Mouse (Mus musculus) forebrain, embryonic 12.5 days (tissue): ENCODE data around the gene Kbtbd3. TPM values are rescaled to one million over a fixed set of nuclear protein-coding genes. Genes with fewer than 3 reads are reported as not detected.

ENCODE experiments used
- ATAC-seq: fragments of 200-750 bp; cut with Nextera tagmentation; 2 replicates; pipeline ENCODE4 v1.8.0; 2017; ENCODE audit warnings: moderate TSS enrichment; ENCODE audit not compliant: low FRiP score
- H3K27ac ChIP-seq: fragments of 300-500 bp; sonication (generic); 2 replicates; pipeline ENCODE4 v1.5.1; 2016; ENCODE audit warnings: mild to moderate bottlenecking
- H3K27me3 ChIP-seq: fragments of 300-500 bp; sonication (generic); 2 replicates; pipeline ENCODE4 v1.6.1; 2016; ENCODE audit warnings: mild to moderate bottlenecking
- H3K36me3 ChIP-seq: fragments of 300-500 bp; sonication (generic); replicated peaks from 2 replicates; pipeline ENCODE4 v1.6.1; 2016; ENCODE audit warnings: mild to moderate bottlenecking
- H3K4me1 ChIP-seq: fragments of 300-500 bp; sonication (generic); 2 replicates; pipeline ENCODE4 v1.6.1; 2016
- H3K4me2 ChIP-seq: fragments of 300-500 bp; sonication (generic); 2 replicates; pipeline ENCODE4 v1.6.1; 2016; ENCODE audit warnings: mild to moderate bottlenecking, moderate library complexity
- H3K4me3 ChIP-seq: fragments of 300-500 bp; sonication (generic); replicated peaks from 2 replicates; pipeline ENCODE4 v1.5.1; 2016; ENCODE audit warnings: mild to moderate bottlenecking
- H3K9ac ChIP-seq: fragments of 300-500 bp; sonication (generic); 2 replicates; pipeline ENCODE4 v1.6.1; 2016; ENCODE audit warnings: mild to moderate bottlenecking
- H3K9me3 ChIP-seq: fragments of 300-500 bp; sonication (generic); 2 replicates; pipeline ENCODE4 v1.6.1; 2016
- WGBS: fragments of 180-500 bp; shearing (Covaris S2); methylation state at CpG from one replicate; pipeline ENCODE4 v1.1.7; 2016; 5-methylcytosine and 5-hydroxymethylcytosine counted together
- microRNA-seq: library from miRNA; unstranded; fragments of <30 nt; microRNA quantifications from one replicate; pipeline ENCODE4, GENCODE M21; 2017
- polyA plus RNA-seq: library from polyadenylated mRNA; unstranded; fragments of >200 nt; fragmentation: Nextera tagmentation; extraction: Ambion mirVana; gene quantifications from 2 replicates; pipeline ENCODE4 v1.2.1, GENCODE M21; 2016

Kbtbd3 gene
- polyA plus RNA-seq, 1 experiment from 2014 or later = 8.3 TPM

- WGBS = 92% methylated on average over 6 of the region's 6 CpGs
- Histone ChIP-seq H3K4me2 (no peak overlapping the region), H3K9me3 (no peaks in the 10 kb centered on the region), H3K4me3 (no peak overlapping the region), H3K9ac (no peak overlapping the region), H3K36me3 (no peaks in the 10 kb centered on the region; the same call in 1 of the 2 replicates), H3K4me1 (no peaks in the 10 kb centered on the region), H3K27ac (no peak overlapping the region), H3K27me3 (no peaks in the 10 kb centered on the region)
- ATAC-seq = no peak
Observed at GRCm38 (mm10) chr9:4318939-4319721, 9.5 kb downstream of the Kbtbd3 start.

GRCm38 (mm10) chr9:4353163-4353562 lies 43.5 kb downstream of the Kbtbd3 start:
- no peaks in the 10 kb centered on the region for H3K4me1 ChIP-seq
- H3K27ac ChIP-seq = no peak overlapping the region
- H3K36me3 ChIP-seq = no peaks in the 10 kb centered on the region
- no peak for ATAC-seq
- 96% methylated on average over 1 of the region's 1 CpGs for WGBS
- no peaks in the 10 kb centered on the region for H3K27me3 ChIP-seq
- H3K9ac ChIP-seq = no peak overlapping the region
- no peak overlapping the region for H3K4me2 ChIP-seq
- no peaks in the 10 kb centered on the region for H3K9me3 ChIP-seq
- H3K4me3 ChIP-seq = no peak overlapping the region

- H3K4me2 ChIP-seq = peak within 1 kb of the TSS; percentile 64
- H3K9me3 ChIP-seq = no peaks in the 10 kb centered on the region
- H3K4me1 ChIP-seq = peaks cover 9% of the 10 kb centered on the region
- no peaks in the 10 kb centered on the region for H3K36me3 ChIP-seq
- H3K27ac ChIP-seq = peak within 1 kb of the TSS; percentile 82
- H3K4me3 ChIP-seq = peak within 1 kb of the TSS; percentile 74
- peak within 1 kb of the TSS; percentile 69 for H3K9ac ChIP-seq
- WGBS = 1% methylated on average over 31 of the region's 31 CpGs
- ATAC-seq = peak; percentile 100
- H3K27me3 ChIP-seq = no peaks in the 10 kb centered on the region
Observed at GRCm38 (mm10) chr9:4375828-4376639, 66.4 kb downstream of the Kbtbd3 start, which contains the start of gene Msantd4. Msantd4 (plus strand) TSS chr9:4376562.

GRCm38 (mm10) chr9:4376640-4377120 lies 67.0 kb downstream of the Kbtbd3 start:
- peaks cover 9% of the 10 kb centered on the region for H3K4me1 ChIP-seq
- peak overlapping the region; percentile 75 for H3K27ac ChIP-seq
- peak overlapping the region; percentile 69 for H3K9ac ChIP-seq
- H3K4me3 ChIP-seq = peak overlapping the region; percentile 74
- WGBS = 0% methylated on average over 15 of the region's 15 CpGs
- H3K9me3 ChIP-seq = no peaks in the 10 kb centered on the region
- H3K4me2 ChIP-seq = peak overlapping the region; percentile 64
- H3K36me3 ChIP-seq = 0 out of 2 replicates have a peak, but pooled peaks cover under 1% of the 10 kb centered on the region
- ATAC-seq = no peak
- H3K27me3 ChIP-seq = no peaks in the 10 kb centered on the region

Small RNA genes lying within 50 kb of the gene (microRNA-seq; reads per million reads assigned to microRNA genes)
- gene Gm22195 = not detected
- gene Gm23992 = not detected

Other genes with a start within 250 kb of the Kbtbd3 start
- gene Aasdhppt, start 362 bp upstream of the Kbtbd3 start, polyA plus RNA-seq = 31.6 and 33.9 TPM in 2 replicates
- gene Msantd4, start 66.7 kb downstream of the Kbtbd3 start, polyA plus RNA-seq = 74.2 and 79.6 TPM in 2 replicates